In the genomic region with DNA sequence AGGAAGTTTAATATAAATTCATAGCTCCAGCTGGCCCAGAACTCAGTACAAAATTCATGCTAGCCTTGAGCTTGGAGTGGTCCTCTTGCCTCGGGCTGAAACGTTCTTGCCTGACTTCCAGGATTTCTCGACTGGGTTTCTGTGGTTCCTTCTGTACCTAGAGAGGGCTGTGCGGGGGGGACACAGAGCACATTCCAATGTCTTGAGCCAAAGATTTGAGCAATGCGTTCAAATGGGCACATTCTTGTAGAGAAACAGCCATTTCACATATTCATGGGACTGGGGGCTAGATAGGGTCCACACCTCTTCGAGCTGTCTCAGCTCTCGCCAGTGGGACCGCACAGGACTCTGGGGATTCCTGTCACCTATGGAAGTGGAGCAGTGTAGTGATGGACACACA, we compare ENCODE assay signal across 21 mouse cellular contexts. TPM values are rescaled to one million over a fixed set of nuclear protein-coding genes. Genes with fewer than 3 reads are reported as not detected.
"Had no signal": no experiment of that assay in that cellular context is flagged by ENCODE, and none has a peak within 500 bp of the region (broad histone marks: within the 10 kb centered on the region; RNA-seq: fewer than 3 reads in every experiment).

No protein-coding gene starts in this region.

- H3K9ac ChIP-seq: lung, embryonic 15.5 days; midbrain, embryonic 12.5 days; neural tube, embryonic 12.5 days; stomach, embryonic 15.5 days had no signal

- DNase-seq: lung, adult 2 months; lung, postnatal 14 days; lung, postnatal 36 days; midbrain, embryonic 14.5 days; right cerebral cortex, postnatal 14 days; thymus, adult 18-20 months; thymus, postnatal 14 days; thymus, postnatal 36 days had no signal

- H3K27ac ChIP-seq: lung, embryonic 15.5 days; macrophage; midbrain, embryonic 12.5 days; neural tube, embryonic 12.5 days; stomach, embryonic 15.5 days had no signal

- ATAC-seq: lung, postnatal 0 days; midbrain, embryonic 16.5 days had no signal

- H3K27me3 ChIP-seq: lung, embryonic 15.5 days; megakaryocyte, embryonic 14.5 days; midbrain, embryonic 12.5 days; neural tube, embryonic 12.5 days; stomach, embryonic 15.5 days had no signal

- H3K4me2 ChIP-seq: lung, embryonic 15.5 days; midbrain, embryonic 12.5 days; neural tube, embryonic 12.5 days; stomach, embryonic 15.5 days had no signal

- H3K4me3 ChIP-seq: lung, embryonic 15.5 days; megakaryocyte, embryonic 14.5 days; midbrain, embryonic 12.5 days; neural tube, embryonic 12.5 days; stomach, embryonic 15.5 days had no signal

- H3K9me3 ChIP-seq: lung, embryonic 15.5 days; megakaryocyte, embryonic 14.5 days; midbrain, embryonic 12.5 days; neural tube, embryonic 12.5 days; stomach, embryonic 15.5 days had no signal

- H3K4me1 ChIP-seq: lung, embryonic 15.5 days; midbrain, embryonic 12.5 days; neural tube, embryonic 12.5 days; stomach, embryonic 15.5 days had no signal

RNA-seq across cellular contexts. Expression of gene Apon, which starts 2.0 kb away (rescaled TPM):
- polyA plus RNA-seq: lung, postnatal 0 days; macrophage; midbrain, embryonic 14.5 days; midbrain, embryonic 16.5 days; neural tube, embryonic 14.5 days had no signal

RNA-seq across cellular contexts. Expression of gene Apof, which starts 12.5 kb away (rescaled TPM):
- total RNA-seq: megakaryocyte progenitor cell, adult 5-6 weeks had no signal
- polyA plus RNA-seq: lung, postnatal 0 days; midbrain, embryonic 12.5 days; midbrain, embryonic 14.5 days; midbrain, embryonic 16.5 days; neural tube, embryonic 12.5 days; neural tube, embryonic 14.5 days; thymus, postnatal 0 days had no signal

RNA-seq across cellular contexts. Expression of gene Mip, which starts 30.3 kb away (rescaled TPM):
- total RNA-seq: neutrophil, adult 5-6 weeks had no signal
- polyA plus RNA-seq: lung, adult 2 months; lung, embryonic 15.5 days; lung, postnatal 0 days; macrophage; neural tube, embryonic 12.5 days; neural tube, embryonic 14.5 days; spleen, adult 2 months; stomach, embryonic 15.5 days; thymus, postnatal 0 days had no signal
